Mouse (Mus musculus) CH12.LX (cell line): ENCODE measurements around the gene Olfr432. TPM values are rescaled to one million over a fixed set of nuclear protein-coding genes. Genes with fewer than 3 reads are reported as not detected.

Experiments
- DNase-seq: peaks from one replicate; pipeline ENCODE4 v3.0.0-alpha.2; 2013; ENCODE audit errors: extremely low read depth
- H3K27ac ChIP-seq: 2 replicates; pipeline ENCODE4 v1.5.1; 2012; ENCODE audit warnings: low read depth, mild to moderate bottlenecking, control low read depth, moderate library complexity; ENCODE audit not compliant: insufficient read depth
- H3K27me3 ChIP-seq: replicated peaks from 2 replicates; pipeline ENCODE3; 2012; ENCODE audit warnings: inconsistent platforms
- H3K36me3 ChIP-seq, 2 experiments: replicated peaks in 1 of 2; 2 replicates each; pipeline versions ENCODE3 to v1.6.1; 2012; ENCODE audit warnings: inconsistent platforms in 1 of 2, low read length in 1 of 2, mild to moderate bottlenecking in 1 of 2, mixed read lengths in 1 of 2, moderate library complexity in 1 of 2; ENCODE audit not compliant: control insufficient read depth in 1 of 2, insufficient read depth in 1 of 2
- H3K4me1 ChIP-seq, 2 experiments: 2 replicates each; pipeline ENCODE4 v1.6.1; 2012; ENCODE audit warnings: inconsistent platforms in 1 of 2, moderate library complexity in 1 of 2; ENCODE audit not compliant: insufficient read depth in 2 of 2, control insufficient read depth in 1 of 2
- H3K4me2 ChIP-seq: 2 replicates; pipeline ENCODE4 v1.6.1; 2012; ENCODE audit warnings: low read depth, mild to moderate bottlenecking, control low read depth; ENCODE audit not compliant: poor library complexity, insufficient read depth, severe bottlenecking
- H3K4me3 ChIP-seq, 3 experiments: fragments of 150-350 bp in 1 of 3; sonication (generic) in 1 of 3; replicated peaks in 1 of 3; 2 replicates each; pipeline versions ENCODE3 to v1.5.1; 2011 to 2012; ENCODE audit warnings: low read depth in 2 of 3, low read length in 2 of 3, mild to moderate bottlenecking in 2 of 3, moderate library complexity in 2 of 3, control low read depth in 1 of 3, improper control_type of control experiment in 1 of 3, inconsistent platforms in 1 of 3, mixed read lengths in 1 of 3; ENCODE audit not compliant: poor library complexity in 1 of 3
- H3K79me2 ChIP-seq: replicated peaks from 2 replicates; pipeline ENCODE4 v1.6.1; 2012; ENCODE audit warnings: mild to moderate bottlenecking, moderate library complexity; ENCODE audit not compliant: control insufficient read depth, poor library complexity, insufficient read depth, severe bottlenecking; ENCODE audit errors: extremely low read depth
- H3K9ac ChIP-seq: 2 replicates; pipeline ENCODE4 v1.6.1; 2012; ENCODE audit warnings: low read depth, mild to moderate bottlenecking, control low read depth, moderate library complexity; ENCODE audit not compliant: insufficient read depth
- H3K9me3 ChIP-seq: replicated peaks from 2 replicates; pipeline ENCODE3; 2012; ENCODE audit warnings: low read length, inconsistent platforms, mixed read lengths
- BHLHE40 ChIP-seq: IDR thresholded peaks from 2 replicates; pipeline ENCODE4 v1.6.1; 2011; ENCODE audit warnings: mild to moderate bottlenecking, low read depth, low read length, improper control_type of control experiment
- CHD2 ChIP-seq: IDR thresholded peaks from 2 replicates; pipeline ENCODE4 v1.6.1; 2011; ENCODE audit warnings: low read length, improper control_type of control experiment
- CTCF ChIP-seq, 2 experiments: IDR thresholded peaks in 1 of 2; conservative IDR thresholded peaks in 1 of 2; 2 replicates each; pipeline ENCODE4 v1.5.1; 2011 to 2012; ENCODE audit warnings: low read depth in 2 of 2, low read length in 2 of 2, improper control_type of control experiment in 1 of 2, inconsistent platforms in 1 of 2, mild to moderate bottlenecking in 1 of 2, moderate library complexity in 1 of 2
- E2F4 ChIP-seq: IDR thresholded peaks from 2 replicates; pipeline ENCODE4 v1.6.1; 2011; ENCODE audit warnings: low read depth, low read length, improper control_type of control experiment; ENCODE audit not compliant: insufficient replicate concordance
- ELF1 ChIP-seq: IDR thresholded peaks from 2 replicates; pipeline ENCODE4 v1.6.1; 2014; ENCODE audit warnings: low read depth, mild to moderate bottlenecking, inconsistent platforms, low read length, improper control_type of control experiment
- GABPA ChIP-seq: IDR thresholded peaks from 2 replicates; pipeline ENCODE4 v1.6.1; 2012; ENCODE audit warnings: low read depth, low read length, improper control_type of control experiment, inconsistent platforms; ENCODE audit not compliant: insufficient replicate concordance
- IRF4 ChIP-seq: IDR thresholded peaks from 2 replicates; pipeline ENCODE4 v1.6.1; 2014; ENCODE audit warnings: low read depth, mild to moderate bottlenecking, inconsistent platforms, low read length, improper control_type of control experiment
- JUN ChIP-seq: IDR thresholded peaks from 2 replicates; pipeline ENCODE4 v1.6.1; 2011; ENCODE audit warnings: low read depth, mild to moderate bottlenecking, low read length, improper control_type of control experiment, moderate library complexity; ENCODE audit not compliant: insufficient read depth
- KAT2A ChIP-seq: IDR thresholded peaks from 2 replicates; pipeline ENCODE4 v1.6.1; 2012; ENCODE audit warnings: low read length, improper control_type of control experiment, inconsistent platforms; ENCODE audit not compliant: insufficient replicate concordance
- MAX ChIP-seq: IDR thresholded peaks from 2 replicates; pipeline ENCODE4 v1.6.1; 2011; ENCODE audit warnings: low read length, improper control_type of control experiment
- MAZ ChIP-seq: IDR thresholded peaks from 2 replicates; pipeline ENCODE4 v1.6.1; 2012; ENCODE audit warnings: low read depth, mild to moderate bottlenecking, inconsistent platforms, low read length, improper control_type of control experiment, moderate library complexity
- MYC ChIP-seq: IDR thresholded peaks from 2 replicates; pipeline ENCODE4 v1.6.1; 2011; ENCODE audit warnings: low read depth, mild to moderate bottlenecking, improper control_type of control experiment, low read length
- PAX5 ChIP-seq: IDR thresholded peaks from 2 replicates; pipeline ENCODE4 v1.6.1; 2012; ENCODE audit warnings: low read length, inconsistent platforms, mixed read lengths
- RAD21 ChIP-seq: IDR thresholded peaks from 2 replicates; pipeline ENCODE4 v1.6.1; 2011; ENCODE audit warnings: low read depth, mild to moderate bottlenecking, low read length, improper control_type of control experiment, moderate library complexity
- RCOR1 ChIP-seq: conservative IDR thresholded peaks from 2 replicates; pipeline ENCODE4 v1.6.1; 2012; ENCODE audit warnings: low read depth, mild to moderate bottlenecking, inconsistent platforms, low read length, improper control_type of control experiment
- SIN3A ChIP-seq: IDR thresholded peaks from 2 replicates; pipeline ENCODE4 v1.6.1; 2012; ENCODE audit warnings: low read length, improper control_type of control experiment, inconsistent platforms
- UBTF ChIP-seq: IDR thresholded peaks from 2 replicates; pipeline ENCODE4 v1.6.1; 2012; ENCODE audit warnings: low read depth, mild to moderate bottlenecking, inconsistent platforms, low read length, improper control_type of control experiment, moderate library complexity
- ZC3H11A ChIP-seq: IDR thresholded peaks from 2 replicates; pipeline ENCODE4 v1.6.1; 2012; ENCODE audit warnings: low read depth, mild to moderate bottlenecking, inconsistent platforms, low read length, improper control_type of control experiment
- dilution Hi-C: fragments of 300-500 bp; cut with MboI; formaldehyde crosslinking; loops from 2 replicates; pipeline ENCODE4 v1.14.3; 2020; ENCODE audit warnings: low sequenced_read_pairs; ENCODE audit not compliant: extremely low pct_unique_long_range_greater_than_20kb, extremely low pct_ligation_motif_present
- in situ Hi-C: fragments of 300-500 bp; cut with MboI; formaldehyde crosslinking; loops from 3 replicates; pipeline ENCODE4 v1.14.3; 2019; ENCODE audit warnings: low sequenced_read_pairs, low pct_ligation_motif_present, low pct_unique_long_range_greater_than_20kb, mixed read lengths
- polyA plus RNA-seq: library from polyadenylated mRNA; unstranded; fragments of >175 nt; gene quantifications from 2 replicates; pipeline ENCODE4 v1.2.1, GENCODE M21; 2012; ENCODE audit warnings: low read depth; ENCODE audit not compliant: insufficient read length
- total RNA-seq, 2 experiments: library from RNA; depleted of rRNA; stranded (reverse); fragments of 300-350 nt in 1 of 2; fragments of >200 nt in 1 of 2; gene quantifications; 2 replicates each; pipeline ENCODE4 v1.2.3; 2012 to 2014

Olfr432 gene
- total and polyA plus RNA-seq, 3 experiments: 0.05 to 0.13 TPM; not detected in 1

DNA sequence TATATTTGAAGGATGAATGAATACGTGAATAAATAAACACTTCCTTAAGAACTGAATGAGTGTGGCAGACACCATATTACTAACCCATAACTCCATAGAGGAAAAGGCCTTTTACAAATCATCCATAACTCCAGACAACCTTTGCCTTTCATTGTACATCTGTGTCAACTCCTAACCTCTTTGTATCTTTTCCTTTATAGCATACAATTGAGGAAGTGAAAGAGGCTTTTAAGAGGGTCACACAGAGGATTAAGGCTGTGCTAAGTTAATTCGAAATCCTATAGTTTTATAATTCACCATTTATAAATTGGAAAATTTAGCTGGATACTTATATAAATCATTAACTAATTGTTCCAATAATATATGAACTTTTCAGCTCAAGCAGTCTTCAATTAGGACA lies 6.2 kb downstream of the Olfr432 start:
- H3K79me2 ChIP-seq: no peaks in the 10 kb centered on the region
- H3K9ac ChIP-seq: no peak overlapping the region
- H3K4me3 ChIP-seq: no peak overlapping the region
- no peak for DNase-seq
- H3K27me3 ChIP-seq: no peaks in the 10 kb centered on the region
- H3K4me1 ChIP-seq: peaks cover 7 to 10% of the 10 kb centered on the region in 2 experiments; a peak in 3 of 4 replicates
- no peak for TF ChIP-seq MYC
- no peak for TF ChIP-seq E2F4
- TF ChIP-seq UBTF: no peak
- no peak for TF ChIP-seq RCOR1
- TF ChIP-seq BHLHE40: no peak
- no peak for TF ChIP-seq MAX
- TF ChIP-seq JUN: no peak
- no peak for TF ChIP-seq GABPA
- TF ChIP-seq PAX5: no peak
- no peak for TF ChIP-seq MAZ
- no peak for TF ChIP-seq RAD21
- TF ChIP-seq KAT2A: no peak
- no peak for TF ChIP-seq ZC3H11A
- no peak for TF ChIP-seq SIN3A
- H3K27ac ChIP-seq: no peak overlapping the region
- in situ Hi-C loops: no loop called here
- no peak overlapping the region for H3K4me2 ChIP-seq
- H3K9me3 ChIP-seq: no peaks in the 10 kb centered on the region
- dilution Hi-C loops: no loop called here
- H3K36me3 ChIP-seq: no peaks in the 10 kb centered on the region

DNA sequence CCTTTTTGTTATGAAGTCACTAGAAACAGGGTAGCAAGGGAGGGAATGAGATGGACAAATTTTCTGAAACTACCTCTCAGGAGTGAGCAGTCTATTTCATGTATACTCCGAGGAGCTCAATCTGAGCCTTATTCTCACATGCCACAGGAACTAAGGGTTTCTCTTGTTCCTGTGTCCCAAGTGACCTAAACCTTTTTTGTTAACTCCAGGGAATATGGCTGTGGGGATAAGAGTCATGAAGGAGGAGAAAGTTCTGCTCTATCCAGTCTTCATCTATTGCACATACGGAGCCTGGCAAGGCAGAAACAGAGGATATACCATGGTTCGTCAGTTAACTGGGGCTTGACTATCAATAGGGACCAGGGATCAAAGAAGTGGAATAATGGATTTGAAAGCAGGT lies 17.3 kb downstream of the Olfr432 start, which contains the start of gene Olfr430:
Gene Olfr430, plus strand, starts transcription at position 301 of the 400 bp plus-strand sequence.
- Histone ChIP-seq H3K4me3 (no peak within 1 kb of the TSS), H3K9me3 (no peaks in the 10 kb centered on the region), H3K4me1 (no peaks in the 10 kb centered on the region), H3K4me2 (no peak within 1 kb of the TSS), H3K27me3 (no peaks in the 10 kb centered on the region), H3K27ac (no peak within 1 kb of the TSS), H3K79me2 (no peaks in the 10 kb centered on the region), H3K36me3 (no peaks in the 10 kb centered on the region), H3K9ac (no peak within 1 kb of the TSS)
- no peak for TF ChIP-seq MAX
- TF ChIP-seq CHD2: no peak
- no peak for TF ChIP-seq CTCF (conservative IDR thresholded peaks at IDR 0.05 in 1 of 2, IDR thresholded peaks at IDR 0.05 in 1 of 2; ENCODE audit: low read depth in 2 of 2, low read length in 2 of 2)
- no peak for TF ChIP-seq JUN
- TF ChIP-seq IRF4: no peak
- no peak for TF ChIP-seq ELF1
- TF ChIP-seq PAX5: no peak
- TF ChIP-seq GABPA: no peak
- in situ Hi-C loops: no loop called here
- dilution Hi-C loops: no loop called here
- no peak for DNase-seq
